Mouse (Mus musculus): Measurements from ENCODE around the gene Ak4. TPM values are rescaled to one million over a fixed set of nuclear protein-coding genes. Genes with fewer than 3 reads are reported as not detected.

Ak4 gene
- polyA plus RNA-seq, 1 experiment = 1.5 TPM

DNA sequence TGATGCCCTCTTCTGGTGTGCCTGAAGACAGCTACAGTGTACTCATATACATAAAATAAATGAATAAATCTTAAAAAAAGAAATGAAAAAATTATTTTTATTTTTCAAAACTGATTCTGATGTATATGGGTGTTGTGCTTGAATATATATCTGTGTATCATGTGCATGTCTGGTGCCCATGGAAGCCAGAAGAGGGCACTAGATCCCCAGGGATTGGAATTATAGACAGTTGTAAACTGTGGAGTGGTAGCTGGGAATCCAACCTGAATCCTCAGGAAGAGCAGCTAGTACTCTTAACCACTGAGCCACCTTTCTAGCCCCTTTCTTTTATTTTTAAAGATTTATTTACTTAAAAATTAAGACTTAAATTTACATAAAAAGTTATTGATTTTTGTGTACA is 87.3 kb downstream of the Ak4 start:
- Histone ChIP-seq H3K4me3 (ENCODE audit: control insufficient read depth, insufficient read depth, low read length) (no peak overlapping the region), H3K27ac (ENCODE audit: control insufficient read depth, insufficient read depth, low read length) (no peak overlapping the region), H3K36me3 (ENCODE audit: control insufficient read depth, insufficient read depth, low read length) (no peaks in the 10 kb centered on the region), H3K27me3 (ENCODE audit: control insufficient read depth, insufficient read depth, low read length) (no peaks in the 10 kb centered on the region), H3K4me1 (replicated peaks; ENCODE audit: control insufficient read depth, insufficient read depth, low read length) (peaks cover 14% of the 10 kb centered on the region)
- DNase-seq = no peak
- no peak for TF ChIP-seq CTCF (IDR thresholded peaks at IDR 0.05; ENCODE audit: borderline replicate concordance, control insufficient read depth, extremely low read depth, insufficient read depth, low read length, poor library complexity)
- TF ChIP-seq POLR2A (IDR thresholded peaks at IDR 0.05; ENCODE audit: control insufficient read depth, extremely low read depth, insufficient read depth, low read length, poor library complexity) = no peak

DNA sequence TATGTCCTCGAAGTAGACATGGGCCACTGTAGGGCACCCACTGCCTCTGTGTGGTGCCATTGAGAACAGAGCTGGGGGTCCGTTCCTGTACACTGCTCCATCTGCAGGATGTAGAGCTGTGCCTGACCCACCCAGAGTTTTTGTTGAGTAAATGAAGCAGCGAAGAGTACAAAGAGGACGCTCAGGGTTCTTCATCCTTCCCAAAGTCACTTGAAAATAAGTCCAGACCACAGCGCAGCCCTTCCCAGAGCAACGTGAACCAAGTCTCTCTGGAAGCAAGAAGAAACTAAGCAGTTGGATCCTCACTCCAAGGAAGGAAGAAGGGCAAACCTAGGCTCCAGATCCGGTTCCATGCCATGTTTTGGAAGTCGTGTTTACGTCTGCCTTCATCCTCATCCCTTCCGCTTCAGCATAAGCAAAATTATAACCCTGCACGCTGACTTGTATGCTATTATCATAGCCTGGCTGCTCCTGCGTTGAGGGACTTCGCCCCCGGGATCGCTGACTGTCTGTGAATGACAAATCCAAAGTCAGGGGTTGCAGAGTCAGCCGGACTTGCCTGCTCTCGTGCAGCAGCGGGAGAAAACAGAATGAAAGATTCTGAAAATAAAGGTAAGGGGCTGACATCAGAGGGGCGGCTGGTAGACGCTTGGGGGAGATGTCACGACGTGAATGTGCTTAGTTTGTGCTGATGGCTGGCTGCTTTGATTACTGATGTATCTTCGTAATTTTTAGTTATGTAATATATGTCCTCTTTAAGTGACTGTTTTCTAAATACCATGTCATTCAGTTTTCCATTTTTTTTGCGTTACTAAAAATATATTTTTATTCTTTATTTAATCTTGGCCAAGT is 88.7 kb downstream of the Ak4 start:
- peak; percentile 74 for DNase-seq
- Histone ChIP-seq H3K4me1 (replicated peaks; ENCODE audit: control insufficient read depth, insufficient read depth, low read length) (peaks cover 14% of the 10 kb centered on the region), H3K4me3 (ENCODE audit: control insufficient read depth, insufficient read depth, low read length) (peak overlapping the region; percentile 89), H3K27ac (ENCODE audit: control insufficient read depth, insufficient read depth, low read length) (peak overlapping the region; percentile 80), H3K36me3 (ENCODE audit: control insufficient read depth, insufficient read depth, low read length) (no peaks in the 10 kb centered on the region), H3K27me3 (ENCODE audit: control insufficient read depth, insufficient read depth, low read length) (no peaks in the 10 kb centered on the region)
- WGBS = 3% methylated on average over 24 of the region's 24 CpGs
- TF ChIP-seq CTCF (IDR thresholded peaks at IDR 0.05; ENCODE audit: borderline replicate concordance, control insufficient read depth, extremely low read depth, insufficient read depth, low read length, poor library complexity) (no peak), POLR2A (IDR thresholded peaks at IDR 0.05; ENCODE audit: control insufficient read depth, extremely low read depth, insufficient read depth, low read length, poor library complexity) (0 out of 2 replicates have a peak, but pooled peaks have one; percentile 31)

DNA sequence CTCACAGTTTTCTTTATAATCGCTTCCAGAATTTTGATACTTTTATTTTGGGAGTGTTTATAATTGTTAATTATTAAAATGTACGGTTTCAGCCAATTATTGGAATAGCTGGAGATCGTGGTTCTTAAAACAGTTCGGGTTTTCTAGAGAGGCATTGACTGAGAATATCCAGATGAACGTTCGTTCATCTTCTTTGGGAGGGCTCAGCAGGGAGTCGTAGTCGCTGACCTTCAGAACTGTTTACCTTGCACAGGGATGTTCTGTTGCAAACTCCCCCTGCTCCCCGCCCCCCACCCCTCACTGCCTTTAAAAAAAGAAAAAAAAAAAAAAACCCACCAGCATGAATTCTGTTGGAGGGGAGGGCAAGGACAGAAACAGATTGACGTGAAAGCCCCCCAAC is 89.4 kb downstream of the Ak4 start:
- no peaks in the 10 kb centered on the region for H3K36me3 ChIP-seq (ENCODE audit: control insufficient read depth, insufficient read depth, low read length)
- H3K4me3 ChIP-seq (ENCODE audit: control insufficient read depth, insufficient read depth, low read length) = peak overlapping the region; percentile 68
- TF ChIP-seq CTCF (IDR thresholded peaks at IDR 0.05; ENCODE audit: borderline replicate concordance, control insufficient read depth, extremely low read depth, insufficient read depth, low read length, poor library complexity) (no peak), POLR2A (IDR thresholded peaks at IDR 0.05; ENCODE audit: control insufficient read depth, extremely low read depth, insufficient read depth, low read length, poor library complexity) (no peak)
- H3K27me3 ChIP-seq (ENCODE audit: control insufficient read depth, insufficient read depth, low read length) = no peaks in the 10 kb centered on the region
- H3K4me1 ChIP-seq (replicated peaks; ENCODE audit: control insufficient read depth, insufficient read depth, low read length) = peaks cover 14% of the 10 kb centered on the region
- DNase-seq = no peak
- 1% methylated on average over 10 of the region's 10 CpGs for WGBS
- peak overlapping the region; percentile 73 for H3K27ac ChIP-seq (ENCODE audit: control insufficient read depth, insufficient read depth, low read length)

DNA sequence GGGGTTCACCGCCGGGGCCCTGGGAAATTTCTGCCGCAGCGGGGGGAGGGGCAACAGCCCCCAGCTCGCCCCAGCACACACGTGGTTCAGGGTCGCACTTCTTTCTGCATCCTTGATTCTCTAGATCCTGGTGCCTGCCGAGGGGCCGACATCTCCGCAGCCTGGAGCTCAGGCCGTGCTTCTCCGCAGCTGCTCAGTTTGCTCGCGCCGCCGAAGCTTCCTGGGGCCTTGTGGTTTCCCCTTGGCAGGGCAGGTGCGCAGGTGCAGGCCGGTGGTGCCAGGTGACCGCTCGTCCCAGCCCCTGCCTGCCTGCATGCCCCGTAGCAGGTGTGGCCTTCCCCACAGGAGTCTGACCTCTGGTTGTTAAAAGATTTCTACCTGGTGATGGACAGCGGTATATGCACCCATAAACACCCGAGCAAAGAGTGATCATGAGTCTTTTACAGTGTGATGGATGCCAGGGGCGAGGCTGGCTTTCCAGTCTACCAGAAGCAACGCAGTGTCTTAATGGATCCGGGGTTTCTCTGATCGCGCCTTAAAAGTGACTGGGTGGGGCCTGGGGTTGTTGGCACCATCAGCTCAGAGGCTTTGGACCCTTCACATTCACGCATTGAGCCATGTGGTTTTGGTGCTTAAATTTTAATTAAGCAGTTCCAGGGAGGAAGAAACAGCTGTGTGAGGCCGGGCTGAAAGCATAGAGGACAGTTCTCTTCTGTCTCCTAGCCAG is 89.9 kb downstream of the Ak4 start:
- WGBS = 1% methylated on average over 30 of the region's 30 CpGs
- H3K4me3 ChIP-seq (ENCODE audit: control insufficient read depth, insufficient read depth, low read length) = peak overlapping the region; percentile 68
- peaks cover 14% of the 10 kb centered on the region for H3K4me1 ChIP-seq (replicated peaks; ENCODE audit: control insufficient read depth, insufficient read depth, low read length)
- no peaks in the 10 kb centered on the region for H3K27me3 ChIP-seq (ENCODE audit: control insufficient read depth, insufficient read depth, low read length)
- peak overlapping the region; percentile 73 for H3K27ac ChIP-seq (ENCODE audit: control insufficient read depth, insufficient read depth, low read length)
- no peaks in the 10 kb centered on the region for H3K36me3 ChIP-seq (ENCODE audit: control insufficient read depth, insufficient read depth, low read length)
- DNase-seq = peak; percentile 79
- peak; percentile 9; the same call in 1 of the 2 replicates for TF ChIP-seq CTCF (IDR thresholded peaks at IDR 0.05; ENCODE audit: borderline replicate concordance, control insufficient read depth, extremely low read depth, insufficient read depth, low read length, poor library complexity)
- TF ChIP-seq POLR2A (IDR thresholded peaks at IDR 0.05; ENCODE audit: control insufficient read depth, extremely low read depth, insufficient read depth, low read length, poor library complexity) = no peak

DNA sequence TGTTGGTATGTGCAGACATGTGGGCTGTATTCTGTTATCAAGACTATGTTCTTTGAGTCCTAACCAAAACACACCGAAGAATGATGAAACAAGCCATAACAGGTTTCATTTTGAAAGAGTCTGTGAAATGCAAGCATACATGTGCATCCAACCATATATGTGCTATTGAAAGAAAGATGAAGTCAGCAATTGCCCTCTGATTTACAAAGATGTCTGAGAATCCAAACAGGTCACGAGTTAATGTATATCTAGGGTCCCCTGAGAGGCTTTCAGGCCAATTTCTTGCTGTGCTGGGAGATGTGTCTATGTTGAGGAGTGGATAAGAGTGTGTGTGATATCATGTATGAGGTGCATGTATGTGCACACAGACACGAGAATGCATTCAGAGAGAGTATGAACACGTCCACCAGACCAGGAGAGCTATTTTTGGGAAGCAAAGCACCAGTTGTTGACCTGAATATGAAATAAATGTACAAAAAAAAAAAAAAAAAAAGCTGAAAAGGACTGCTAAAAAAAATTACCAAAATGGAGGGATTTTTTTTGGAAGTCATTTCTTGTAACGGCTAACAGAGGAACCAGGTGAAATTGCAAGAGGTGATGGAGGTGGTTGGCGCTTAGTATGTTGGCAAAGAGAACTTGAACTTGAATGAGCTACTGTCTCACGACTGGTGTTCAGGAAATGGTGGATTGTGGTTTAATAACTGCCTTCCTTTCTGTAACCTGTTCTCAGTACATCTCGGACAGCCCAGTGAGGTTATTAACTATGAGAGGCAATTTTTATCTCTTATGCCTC is 91.2 kb downstream of the Ak4 start:
- no peak for TF ChIP-seq CTCF (IDR thresholded peaks at IDR 0.05; ENCODE audit: borderline replicate concordance, control insufficient read depth, extremely low read depth, insufficient read depth, low read length, poor library complexity)
- WGBS = 12% methylated on average over 8 of the region's 8 CpGs
- Histone ChIP-seq H3K27ac (ENCODE audit: control insufficient read depth, insufficient read depth, low read length) (peak overlapping the region; percentile 15; the same call in 1 of the 2 replicates), H3K4me3 (ENCODE audit: control insufficient read depth, insufficient read depth, low read length) (no peak overlapping the region), H3K4me1 (replicated peaks; ENCODE audit: control insufficient read depth, insufficient read depth, low read length) (peaks cover 14% of the 10 kb centered on the region), H3K27me3 (ENCODE audit: control insufficient read depth, insufficient read depth, low read length) (no peaks in the 10 kb centered on the region), H3K36me3 (ENCODE audit: control insufficient read depth, insufficient read depth, low read length) (no peaks in the 10 kb centered on the region)
- DNase-seq = no peak

DNA sequence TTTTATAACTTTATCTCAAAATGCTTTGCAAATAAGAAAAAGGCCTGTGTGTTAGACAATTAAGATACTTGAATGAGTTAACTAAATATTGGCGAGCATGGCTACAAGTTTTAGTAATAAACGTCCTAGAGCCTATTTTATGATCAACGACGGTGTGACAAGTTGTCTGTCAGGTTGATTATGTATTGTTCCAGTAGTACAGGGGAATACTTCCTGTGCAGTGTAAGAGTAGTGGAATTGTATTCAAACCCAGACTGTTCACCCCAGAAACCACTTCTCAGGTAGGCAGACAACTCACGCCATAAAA is 91.8 kb downstream of the Ak4 start:
- Histone ChIP-seq H3K27me3 (ENCODE audit: control insufficient read depth, insufficient read depth, low read length) (no peaks in the 10 kb centered on the region), H3K4me1 (replicated peaks; ENCODE audit: control insufficient read depth, insufficient read depth, low read length) (peaks cover 16% of the 10 kb centered on the region), H3K36me3 (ENCODE audit: control insufficient read depth, insufficient read depth, low read length) (no peaks in the 10 kb centered on the region), H3K27ac (ENCODE audit: control insufficient read depth, insufficient read depth, low read length) (no peak overlapping the region), H3K4me3 (ENCODE audit: control insufficient read depth, insufficient read depth, low read length) (no peak overlapping the region)
- no peak for DNase-seq
- WGBS = 3% methylated on average over 5 of the region's 5 CpGs
- TF ChIP-seq CTCF (IDR thresholded peaks at IDR 0.05; ENCODE audit: borderline replicate concordance, control insufficient read depth, extremely low read depth, insufficient read depth, low read length, poor library complexity) (no peak), POLR2A (IDR thresholded peaks at IDR 0.05; ENCODE audit: control insufficient read depth, extremely low read depth, insufficient read depth, low read length, poor library complexity) (no peak)

All from thymus, adult 2 months (tissue).